Mouse (Mus musculus) CD8-positive naive resting alpha-beta T cell, adult 2 months (primary cell): ENCODE measurements around the gene Tex44.

Source experiments
- DNase-seq, 2 experiments: peaks; one replicate each; pipeline ENCODE4 v3.0.0; 2022; ENCODE audit warnings: low read depth in 2 of 2, low spot score in 2 of 2

Gene Tex44

GRCm38 (mm10) chr1:86421007-86421406 lies 5.1 kb upstream of the Tex44 start:
- no peak for DNase-seq

- no peak for DNase-seq
These were observed 2.2 kb upstream of the Tex44 start for GRCm38 (mm10) chr1:86423879-86424278.

- DNase-seq: no peak
These were observed 1.8 kb upstream of the Tex44 start for GRCm38 (mm10) chr1:86424336-86424735.

- DNase-seq: no peak
These were observed 1.1 kb upstream of the Tex44 start for GRCm38 (mm10) chr1:86424835-86425547.

GRCm38 (mm10) chr1:86430056-86430455 lies 3.9 kb downstream of the Tex44 start:
- peak; percentile 66 to 75 for DNase-seq

GRCm38 (mm10) chr1:86432778-86433177 lies 6.6 kb downstream of the Tex44 start:
- DNase-seq: no peak

- DNase-seq: no peak
These were observed 7.2 kb downstream of the Tex44 start for GRCm38 (mm10) chr1:86433359-86433758.

- peak in 1 of 2 experiments; percentile 35 for DNase-seq
These were observed 7.9 kb downstream of the Tex44 start for GRCm38 (mm10) chr1:86434001-86434400.

GRCm38 (mm10) chr1:86434439-86435201 lies 8.5 kb downstream of the Tex44 start:
- DNase-seq: peak; percentile 87 to 92

- no peak for DNase-seq
These were observed 9.2 kb downstream of the Tex44 start for GRCm38 (mm10) chr1:86435302-86435821.

- DNase-seq: no peak
These were observed 11.3 kb downstream of the Tex44 start for GRCm38 (mm10) chr1:86437219-86438013.

- no peak for DNase-seq
These were observed 11.8 kb downstream of the Tex44 start for GRCm38 (mm10) chr1:86438014-86438319.

GRCm38 (mm10) chr1:86438501-86438900 lies 12.4 kb downstream of the Tex44 start:
- no peak for DNase-seq

- no peak for DNase-seq
These were observed 13.5 kb downstream of the Tex44 start for GRCm38 (mm10) chr1:86439487-86440170.

GRCm38 (mm10) chr1:86440171-86440886 lies 14.2 kb downstream of the Tex44 start:
- DNase-seq: peak; percentile 83 to 89

GRCm38 (mm10) chr1:86440887-86441723 lies 15.0 kb downstream of the Tex44 start:
- peak; percentile 56 to 67 for DNase-seq

GRCm38 (mm10) chr1:86441724-86441979 lies 15.5 kb downstream of the Tex44 start:
- no peak for DNase-seq

GRCm38 (mm10) chr1:86441980-86442831 lies 16.1 kb downstream of the Tex44 start:
- peak; percentile 56 to 57 for DNase-seq

- DNase-seq: no peak
These were observed 16.7 kb downstream of the Tex44 start for GRCm38 (mm10) chr1:86442832-86443231.
